Comparison of ENCODE assay signal across 9 mouse cellular contexts in genomic region chr14:121877640-121878039, GRCm38 (mm10). TPM values are rescaled to one million over a fixed set of nuclear protein-coding genes. Genes with fewer than 3 reads are reported as not detected.
A peak's percentile ranks its signal among the peaks of the same experiment; 100 is the strongest.
DNase-seq lines count a peak whose midpoint lies in the region; ATAC-seq and TF ChIP-seq lines count a peak whose summit lies in the region.
"Had no signal": no experiment of that assay in that cellular context is flagged by ENCODE, and none has a peak within 500 bp of the region (broad histone marks: within the 10 kb centered on the region; RNA-seq: fewer than 3 reads in every experiment).

No protein-coding gene starts in this region.

- H3K9ac ChIP-seq in heart, embryonic 12.5 days = peak overlapping the region; percentile 92
- peak overlapping the region; percentile 79 for H3K9ac ChIP-seq in ES-Bruce4 (ENCODE audit: low read depth, poor library complexity, severe bottlenecking)
- peak overlapping the region; percentile 95; the same call in 1 of the 2 replicates for H3K9ac ChIP-seq in forebrain, embryonic 14.5 days (ENCODE audit: low read length)
- H3K9ac ChIP-seq in liver, embryonic 16.5 days (ENCODE audit: low read depth, low read length) = peak overlapping the region; percentile 65; the same call in 1 of the 2 replicates

- H3K27ac ChIP-seq in heart, embryonic 12.5 days (ENCODE audit: poor library complexity, severe bottlenecking) = no peak overlapping the region
- peak overlapping the region; percentile 42; the same call in 1 of the 2 replicates for H3K27ac ChIP-seq in ES-Bruce4 (ENCODE audit: insufficient read depth, low read length)
- no peak overlapping the region; the same call in 1 of the 2 replicates for H3K27ac ChIP-seq in forebrain, embryonic 14.5 days (ENCODE audit: low read depth, low read length)
- peak overlapping the region; percentile 89 for H3K27ac ChIP-seq in liver, embryonic 16.5 days (ENCODE audit: low read length)

- 31% methylated on average over 8 of the region's 8 CpGs for WGBS in heart, embryonic 12.5 days
- 31% methylated on average over 8 of the region's 8 CpGs for whole genome bisulfite sequencing in forebrain, embryonic 14.5 days
- WGBS in liver, embryonic 16.5 days (ENCODE audit: insufficient replicate concordance) = 30% methylated on average over 8 of the region's 8 CpGs

- no peak for TF ChIP-seq EP300 in ES-Bruce4 (IDR thresholded peaks at IDR 0.05; ENCODE audit: insufficient read depth, low read depth, low read length)

- H3K36me3 ChIP-seq in heart, embryonic 12.5 days = no peaks in the 10 kb centered on the region
- H3K36me3 ChIP-seq in ES-Bruce4 (ENCODE audit: control insufficient read depth, insufficient read depth, low read length, poor library complexity, severe bottlenecking) = no peaks in the 10 kb centered on the region
- H3K36me3 ChIP-seq in forebrain, embryonic 14.5 days (ENCODE audit: control insufficient read depth, insufficient read depth, low read length) = 0 out of 2 replicates have a peak, but pooled peaks cover 2% of the 10 kb centered on the region
- no peaks in the 10 kb centered on the region for H3K36me3 ChIP-seq in liver, embryonic 16.5 days (ENCODE audit: control insufficient read depth, insufficient read depth)

- no peak for TF ChIP-seq POLR2A in ES-Bruce4 (IDR thresholded peaks at IDR 0.05; ENCODE audit: insufficient read depth, low read length)

- intact Hi-C loops in left cerebral cortex, postnatal 36 days (cut with DNase I) = loop anchor here (5.0 kb wide), 2 partner anchors 40 to 230 kb away; partner anchors contain the start of genes Gpr18 and Tm9sf2
- intact Hi-C loops in left cerebral cortex, postnatal 14 days (cut with DNase I) = no loop called here

- peak overlapping the region; percentile 81 for H3K4me3 ChIP-seq in heart, embryonic 12.5 days
- H3K4me3 ChIP-seq in ES-Bruce4 (ENCODE audit: low read depth, low read length) = peak overlapping the region; percentile 67
- H3K4me3 ChIP-seq in forebrain, embryonic 14.5 days (ENCODE audit: low read depth, low read length) = peak overlapping the region; percentile 92
- H3K4me3 ChIP-seq in liver, embryonic 16.5 days (ENCODE audit: low read depth, low read length) = peak overlapping the region; percentile 78

- no peaks in the 10 kb centered on the region for H3K9me3 ChIP-seq in heart, embryonic 12.5 days (replicated peaks)
- H3K9me3 ChIP-seq in ES-Bruce4 (replicated peaks; ENCODE audit: control insufficient read depth, insufficient read depth, low read length, poor library complexity, severe bottlenecking) = no peaks in the 10 kb centered on the region
- H3K9me3 ChIP-seq in forebrain, embryonic 14.5 days (replicated peaks; ENCODE audit: control insufficient read depth, low read length) = no peaks in the 10 kb centered on the region
- no peaks in the 10 kb centered on the region for H3K9me3 ChIP-seq in liver, embryonic 16.5 days (replicated peaks; ENCODE audit: control insufficient read depth, low read length)

- H3K4me2 ChIP-seq in heart, embryonic 12.5 days = peak overlapping the region; percentile 93
- peak overlapping the region; percentile 94 for H3K4me2 ChIP-seq in forebrain, embryonic 14.5 days (ENCODE audit: low read length)
- H3K4me2 ChIP-seq in liver, embryonic 16.5 days (ENCODE audit: low read depth, low read length) = peak overlapping the region; percentile 97

- TF ChIP-seq CTCF in ES-Bruce4 (IDR thresholded peaks at IDR 0.05; ENCODE audit: low read depth, low read length) = no peak

- H3K4me1 ChIP-seq in heart, embryonic 12.5 days (replicated peaks) = peaks cover 16% of the 10 kb centered on the region
- no peaks in the 10 kb centered on the region for H3K4me1 ChIP-seq in ES-Bruce4 (ENCODE audit: control insufficient read depth, insufficient read depth, low read length)
- peaks cover 10% of the 10 kb centered on the region; the same call in 1 of the 2 replicates for H3K4me1 ChIP-seq in forebrain, embryonic 14.5 days (ENCODE audit: control insufficient read depth, insufficient read depth, low read length)
- peaks cover 20% of the 10 kb centered on the region for H3K4me1 ChIP-seq in liver, embryonic 16.5 days (ENCODE audit: control insufficient read depth, low read depth, low read length)

- H3K27me3 ChIP-seq in heart, embryonic 12.5 days (replicated peaks) = no peaks in the 10 kb centered on the region
- H3K27me3 ChIP-seq in ES-Bruce4 (ENCODE audit: control insufficient read depth, insufficient read depth, low read length, poor library complexity, severe bottlenecking) = no peaks in the 10 kb centered on the region
- no peaks in the 10 kb centered on the region for H3K27me3 ChIP-seq in forebrain, embryonic 14.5 days (replicated peaks; ENCODE audit: control insufficient read depth, insufficient read depth, low read length)
- H3K27me3 ChIP-seq in liver, embryonic 16.5 days (ENCODE audit: control insufficient read depth, insufficient read depth, low read depth, low read length) = no peaks in the 10 kb centered on the region

- ATAC-seq in heart, embryonic 12.5 days (ENCODE audit: insufficient number of reproducible peaks, low FRiP score) = no peak
- ATAC-seq in forebrain, embryonic 14.5 days = no peak
- ATAC-seq in liver, embryonic 16.5 days (ENCODE audit: low read depth) = no peak

- DNase-seq in heart, postnatal 4 days = no peak
- no peak for DNase-seq in forebrain, embryonic 14.5 days (ENCODE audit: low spot score)
- no peak for DNase-seq in left cerebral cortex, postnatal 36 days (ENCODE audit: low spot score in 2 of 2)
- DNase-seq in adrenal gland, adult 8-10 months = no peak
- no peak for DNase-seq in left cerebral cortex, postnatal 14 days (ENCODE audit: low spot score in 2 of 2)

RNA-seq across cellular contexts. Expression of gene Ubac2, which starts 0.8 kb away (rescaled TPM):
- 56.9 and 63.3 TPM in 2 replicates for polyA plus RNA-seq in heart, embryonic 12.5 days (2016; fragmentation: Nextera tagmentation; extraction: Ambion mirVana)
- total RNA-seq in heart, postnatal 4 days (2021) = 10 to 100 TPM; 25.2 to 27.3 TPM
- polyA plus RNA-seq in ES-Bruce4 (2011; ENCODE audit: insufficient read depth, insufficient read length, low read depth, missing spikeins) = 42.2 and 42.3 TPM in 2 replicates
- 55.6 and 56.9 TPM in 2 replicates for polyA plus RNA-seq in forebrain, embryonic 14.5 days (2014; fragmentation: Nextera tagmentation; extraction: Ambion mirVana)
- polyA plus RNA-seq in liver, embryonic 16.5 days (2015; fragmentation: Nextera tagmentation; extraction: Ambion mirVana) = 20.4 and 22.1 TPM in 2 replicates
- total RNA-seq in left cerebral cortex, postnatal 36 days (2021) = 10 to 100 TPM; 34.1 to 34.7 TPM
- 10 to 100 TPM; 32.8 to 43.5 (median 39.2) TPM for total RNA-seq in adrenal gland, adult 8-10 months (2022)
- total RNA-seq in left cerebral cortex, postnatal 14 days (2021) = 10 to 100 TPM; 33.5 to 34.0 TPM

RNA-seq across cellular contexts. Expression of gene Gpr18, which starts 37.9 kb away (rescaled TPM):
- 0.17 and 0.29 TPM in 2 replicates for polyA plus RNA-seq in heart, embryonic 12.5 days (2016; fragmentation: Nextera tagmentation; extraction: Ambion mirVana)
- not detected for total RNA-seq in heart, postnatal 4 days (2021)
- polyA plus RNA-seq in ES-Bruce4 (2011; ENCODE audit: insufficient read depth, insufficient read length, low read depth, missing spikeins) = not detected in 2 replicates
- polyA plus RNA-seq in forebrain, embryonic 14.5 days (2014; fragmentation: Nextera tagmentation; extraction: Ambion mirVana) = not detected in 2 replicates
- 0.27 and 0.34 TPM in 2 replicates for polyA plus RNA-seq in liver, embryonic 16.5 days (2015; fragmentation: Nextera tagmentation; extraction: Ambion mirVana)
- total RNA-seq in left cerebral cortex, postnatal 36 days (2021) = not detected
- under 1 TPM; 0.22 to 0.52 (median 0.45) TPM for total RNA-seq in adrenal gland, adult 8-10 months (2022)
- total RNA-seq in left cerebral cortex, postnatal 14 days (2021) = not detected
- total RNA-seq: gastrocnemius, adult 8-10 months had no signal

Comparison
In these comparisons a context has a peak if more than half of its experiments do, and no peak if none do; other contexts are left out.
1. H3K27ac ChIP-seq: peak in ES-Bruce4 (single experiment) and liver, embryonic 16.5 days (single experiment); none in heart, embryonic 12.5 days (single experiment) and forebrain, embryonic 14.5 days (single experiment).
2. Peak in every context shown above with its lines, with median percentiles within 50 percentile points of each other: H3K4me2 ChIP-seq, H3K4me3 ChIP-seq and H3K9ac ChIP-seq.